Mouse (Mus musculus) neural tube, embryonic 12.5 days (tissue): ENCODE results near the gene Gm3468. TPM values are rescaled to one million over a fixed set of nuclear protein-coding genes. Genes with fewer than 3 reads are reported as not detected.
"Not testable (repeated sequence)": the region's sequence is repeated elsewhere in the genome, so short reads cannot be mapped to it uniquely, and the experiment has no call there.

Experiments used
- ATAC-seq: fragments of 200-750 bp; cut with Nextera tagmentation; 2 replicates; pipeline ENCODE4 v1.8.0; 2017; ENCODE audit warnings: low read depth, mild to moderate bottlenecking, moderate TSS enrichment, moderate library complexity; ENCODE audit not compliant: low FRiP score
- H3K27ac ChIP-seq: fragments of 300-500 bp; sonication (generic); 2 replicates; pipeline ENCODE4 v1.5.1; 2016
- H3K27me3 ChIP-seq: fragments of 300-500 bp; sonication (generic); replicated peaks from 2 replicates; pipeline ENCODE4 v1.6.1; 2016; ENCODE audit warnings: mild to moderate bottlenecking
- H3K36me3 ChIP-seq: fragments of 300-500 bp; sonication (generic); 2 replicates; pipeline ENCODE4 v1.6.1; 2016; ENCODE audit warnings: mild to moderate bottlenecking
- H3K4me1 ChIP-seq: fragments of 300-500 bp; sonication (generic); 2 replicates; pipeline ENCODE4 v1.6.1; 2016
- H3K4me2 ChIP-seq: fragments of 300-500 bp; sonication (generic); replicated peaks from 2 replicates; pipeline ENCODE4 v1.6.1; 2016; ENCODE audit warnings: mild to moderate bottlenecking
- H3K4me3 ChIP-seq: fragments of 300-500 bp; sonication (generic); 2 replicates; pipeline ENCODE4 v1.5.1; 2016
- H3K9ac ChIP-seq: fragments of 300-500 bp; sonication (generic); 2 replicates; pipeline ENCODE4 v1.6.1; 2016; ENCODE audit warnings: mild to moderate bottlenecking
- H3K9me3 ChIP-seq: fragments of 300-500 bp; sonication (generic); 2 replicates; pipeline ENCODE4 v1.6.1; 2016; ENCODE audit warnings: mild to moderate bottlenecking
- WGBS: fragments of 180-500 bp; shearing (Covaris S2); methylation state at CpG from one replicate; pipeline ENCODE4 v1.1.7; 2016; 5-methylcytosine and 5-hydroxymethylcytosine counted together
- polyA plus RNA-seq: library from polyadenylated mRNA; unstranded; fragments of >200 nt; fragmentation: Nextera tagmentation; extraction: Ambion mirVana; gene quantifications from 2 replicates; pipeline ENCODE4 v1.2.1, GENCODE M21; 2016

Gm3468 gene
- 2.9 and 3.2 TPM in 2 replicates for polyA plus RNA-seq

- ATAC-seq = peak; percentile 95
Observed at GRCm38 (mm10) chr14:6108272-6108925, at the start of gene Gm3468. Gene Gm3468 (minus strand): TSS chr14:6108665.

GRCm38 (mm10) chr14:6125707-6126106, 17.2 kb upstream of the Gm3468 start, which contains the start of gene Gm3476:
Gene Gm3476 (minus strand): TSS chr14:6125807.
- ATAC-seq, H3K27me3 ChIP-seq, H3K9me3 ChIP-seq, H3K36me3 ChIP-seq, H3K27ac ChIP-seq, H3K4me1 ChIP-seq, H3K9ac ChIP-seq, H3K4me3 ChIP-seq, H3K4me2 ChIP-seq: not testable (repeated sequence)
- WGBS = no CpG with 5 or more reads among the region's 1 CpGs

More at GRCm38 (mm10) chr14:6108272-6108925, at the start of gene Gm3468:
- 0 out of 2 replicates have a peak within 1 kb of the TSS, but pooled peaks have one; percentile 40 for H3K9ac ChIP-seq
- H3K36me3 ChIP-seq, H3K27ac ChIP-seq, H3K4me1 ChIP-seq, H3K27me3 ChIP-seq, H3K9me3 ChIP-seq: not testable (repeated sequence)
- peak within 1 kb of the TSS; percentile 52 for H3K4me2 ChIP-seq
- WGBS = 2% methylated on average over 35 of the region's 51 CpGs
- peak within 1 kb of the TSS; percentile 34 for H3K4me3 ChIP-seq

GRCm38 (mm10) chr14:6107500-6107899, 965 bp downstream of the Gm3468 start:
- peak overlapping the region; percentile 16; the same call in 1 of the 2 replicates for H3K4me3 ChIP-seq
- H3K36me3 ChIP-seq, H3K27ac ChIP-seq, ATAC-seq, H3K9ac ChIP-seq, H3K27me3 ChIP-seq, H3K9me3 ChIP-seq, H3K4me1 ChIP-seq: not testable (repeated sequence)
- 10% methylated on average over 9 of the region's 9 CpGs for WGBS
- H3K4me2 ChIP-seq = peak overlapping the region; percentile 52

GRCm38 (mm10) chr14:6093842-6094241, 14.6 kb downstream of the Gm3468 start, which contains the start of gene Gm8206:
Gene Gm8206 (minus strand): TSS chr14:6093942.
- WGBS = 90% methylated on average over 3 of the region's 3 CpGs
- H3K27ac ChIP-seq, ATAC-seq, H3K9me3 ChIP-seq, H3K4me2 ChIP-seq, H3K36me3 ChIP-seq, H3K27me3 ChIP-seq, H3K9ac ChIP-seq, H3K4me1 ChIP-seq, H3K4me3 ChIP-seq: not testable (repeated sequence)

- not testable (repeated sequence) for H3K36me3 ChIP-seq, H3K9ac ChIP-seq, H3K27me3 ChIP-seq, H3K4me1 ChIP-seq, H3K4me2 ChIP-seq, ATAC-seq, H3K4me3 ChIP-seq, H3K27ac ChIP-seq, H3K9me3 ChIP-seq
- WGBS = 96% methylated on average over 4 of the region's 4 CpGs
Observed at GRCm38 (mm10) chr14:6058167-6058566, 50.3 kb downstream of the Gm3468 start, which contains the start of gene Gm6337. Gene Gm6337 (minus strand): TSS chr14:6058267.

Other genes starting within 250 kb of the Gm3468 start
- gene Gm8237, start 228.3 kb downstream of the Gm3468 start, polyA plus RNA-seq = 0.10 and 0.47 TPM in 2 replicates
- 0.87 and 1.1 TPM in 2 replicates for gene Gm3248, start 146.9 kb downstream of the Gm3468 start, polyA plus RNA-seq
- gene Gm3453, start 129.5 kb downstream of the Gm3468 start, polyA plus RNA-seq = not detected in 2 replicates
- gene Gm6337, start 50.4 kb downstream of the Gm3468 start, polyA plus RNA-seq = not detected in 2 replicates
- gene Gm8206, start 14.7 kb downstream of the Gm3468 start, polyA plus RNA-seq = 1.1 and 1.4 TPM in 2 replicates
- not detected in 2 replicates for gene Gm3476, start 17.1 kb upstream of the Gm3468 start, polyA plus RNA-seq
- not detected in 2 replicates for gene Gm21560, start 110.6 kb upstream of the Gm3468 start, polyA plus RNA-seq
- gene Gm3411, start 178.6 kb upstream of the Gm3468 start, polyA plus RNA-seq = 4.0 TPM in 2 replicates
- gene Gm21103, start 196.2 kb upstream of the Gm3468 start, polyA plus RNA-seq = not detected in 2 replicates
- gene Gm3618, start 235.0 kb upstream of the Gm3468 start, polyA plus RNA-seq = not detected in 2 replicates